Mouse (Mus musculus) kidney, embryonic 14.5 days (tissue): ENCODE data around the gene Smarca4. TPM values are rescaled to one million over a fixed set of nuclear protein-coding genes. Genes with fewer than 3 reads are reported as not detected.

Experiments used
- ATAC-seq: fragments of 200-750 bp; cut with Nextera tagmentation; 2 replicates; pipeline ENCODE4 v1.8.0; 2017; ENCODE audit warnings: moderate number of reproducible peaks, mild to moderate bottlenecking, moderate TSS enrichment, moderate library complexity; ENCODE audit not compliant: low FRiP score, low TSS enrichment
- H3K27ac ChIP-seq: fragments of 300-500 bp; sonication (generic); 2 replicates; pipeline ENCODE4 v1.5.1; 2014; ENCODE audit warnings: low read depth, mild to moderate bottlenecking, low read length, moderate library complexity, mixed read lengths
- H3K27me3 ChIP-seq: fragments of 300-500 bp; sonication (generic); 2 replicates; pipeline ENCODE4 v1.6.1; 2014; ENCODE audit warnings: mild to moderate bottlenecking, low read length; ENCODE audit not compliant: control insufficient read depth, insufficient read depth
- H3K36me3 ChIP-seq: fragments of 300-500 bp; sonication (generic); 2 replicates; pipeline ENCODE4 v1.6.1; 2014; ENCODE audit warnings: low read length, mixed read lengths; ENCODE audit not compliant: control insufficient read depth, insufficient read depth
- H3K4me1 ChIP-seq: fragments of 300-500 bp; sonication (generic); 2 replicates; pipeline ENCODE4 v1.6.1; 2014; ENCODE audit warnings: low read length, mixed read lengths; ENCODE audit not compliant: control insufficient read depth, insufficient read depth
- H3K4me2 ChIP-seq: fragments of 300-500 bp; sonication (generic); replicated peaks from 2 replicates; pipeline ENCODE4 v1.6.1; 2014; ENCODE audit warnings: low read depth, mild to moderate bottlenecking, low read length
- H3K4me3 ChIP-seq: fragments of 300-500 bp; sonication (generic); 2 replicates; pipeline ENCODE4 v1.5.1; 2014; ENCODE audit warnings: mild to moderate bottlenecking, low read length
- H3K9ac ChIP-seq: fragments of 300-500 bp; sonication (generic); 2 replicates; pipeline ENCODE4 v1.6.1; 2014; ENCODE audit warnings: low read depth, mild to moderate bottlenecking, low read length, moderate library complexity
- H3K9me3 ChIP-seq: fragments of 300-500 bp; sonication (generic); 2 replicates; pipeline ENCODE4 v1.6.1; 2016; ENCODE audit warnings: low read length; ENCODE audit not compliant: control insufficient read depth
- WGBS: fragments of 180-500 bp; shearing (Covaris S2); extraction: QIAGEN DNeasy Blood & Tissue Kit; methylation state at CpG from one replicate; pipeline ENCODE4 v1.1.7; 2014; 5-methylcytosine and 5-hydroxymethylcytosine counted together
- polyA plus RNA-seq: library from polyadenylated mRNA; unstranded; fragments of >200 nt; fragmentation: Nextera tagmentation; extraction: Ambion mirVana; gene quantifications from 2 replicates; pipeline ENCODE4 v1.2.1, GENCODE M21; 2014

The Smarca4 gene
- polyA plus RNA-seq, 1 experiment from 2014 or later: 125 TPM

DNA sequence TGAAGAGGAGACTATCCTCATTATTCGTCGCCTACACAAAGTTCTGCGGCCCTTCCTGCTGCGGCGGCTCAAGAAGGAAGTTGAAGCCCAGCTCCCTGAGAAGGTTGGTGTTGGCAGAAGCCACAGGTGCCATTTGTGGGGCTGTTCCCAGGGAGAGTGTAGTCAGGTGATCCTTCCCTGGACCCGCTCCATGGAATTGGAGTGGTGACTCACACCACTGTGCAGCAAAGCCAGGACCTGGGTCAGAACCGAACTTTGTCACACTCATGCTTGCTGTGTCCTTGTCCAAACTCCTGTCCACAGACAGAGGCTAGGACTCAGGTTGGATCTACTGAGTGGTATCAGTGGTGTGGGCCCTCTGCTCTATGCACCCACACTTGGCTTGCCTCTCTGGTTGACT lies 53.0 kb downstream of the Smarca4 start:
- Histone ChIP-seq H3K27ac (no peak overlapping the region), H3K9me3 (no peaks in the 10 kb centered on the region), H3K27me3 (no peaks in the 10 kb centered on the region), H3K4me2 (no peak overlapping the region), H3K4me3 (no peak overlapping the region), H3K9ac (no peak overlapping the region), H3K36me3 (peaks cover 100% of the 10 kb centered on the region), H3K4me1 (no peaks in the 10 kb centered on the region)
- WGBS: 97% methylated on average over 7 of the region's 7 CpGs
- ATAC-seq: no peak

DNA sequence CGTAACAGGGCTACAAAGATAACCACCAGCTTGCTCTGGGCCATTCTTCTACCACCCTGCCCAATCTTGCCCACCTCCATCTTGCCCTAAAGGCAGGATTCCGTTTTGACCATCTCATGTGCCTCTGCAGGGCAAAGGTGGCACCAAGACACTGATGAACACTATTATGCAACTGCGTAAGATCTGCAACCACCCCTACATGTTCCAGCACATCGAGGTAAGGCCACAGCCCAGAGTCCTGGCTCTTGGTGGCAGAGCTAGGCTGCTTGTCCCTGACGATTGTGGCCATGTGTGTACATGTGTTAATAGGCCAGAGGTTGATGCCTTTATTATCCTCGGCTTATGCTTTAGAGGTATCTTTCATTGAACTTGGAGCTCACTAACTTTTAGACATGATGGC lies 54.4 kb downstream of the Smarca4 start:
- Histone ChIP-seq H3K4me1 (no peaks in the 10 kb centered on the region), H3K4me2 (no peak overlapping the region), H3K27me3 (no peaks in the 10 kb centered on the region), H3K9ac (no peak overlapping the region), H3K27ac (no peak overlapping the region), H3K9me3 (no peaks in the 10 kb centered on the region), H3K4me3 (no peak overlapping the region), H3K36me3 (peaks cover 100% of the 10 kb centered on the region)
- no peak for ATAC-seq
- WGBS: 92% methylated on average over 6 of the region's 6 CpGs

DNA sequence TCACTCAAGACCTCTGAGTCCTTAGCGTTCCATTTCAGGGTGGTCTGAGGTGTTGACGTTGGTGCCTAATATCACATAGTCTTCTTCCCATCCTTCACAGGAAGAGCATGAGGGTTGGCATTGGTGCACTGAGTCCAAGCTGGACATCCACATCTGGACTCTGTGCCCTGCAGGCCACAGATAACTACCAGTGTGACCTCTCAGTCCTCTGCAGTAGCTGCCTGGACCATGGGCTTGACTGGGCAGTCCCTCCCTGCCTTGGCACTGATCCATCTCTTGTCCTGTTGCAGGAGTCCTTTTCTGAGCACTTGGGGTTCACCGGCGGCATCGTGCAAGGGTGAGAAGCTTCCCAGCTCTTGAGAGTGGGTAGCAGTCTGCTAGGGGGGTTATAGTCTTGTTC lies 55.8 kb downstream of the Smarca4 start:
- H3K9me3 ChIP-seq: no peaks in the 10 kb centered on the region
- H3K9ac ChIP-seq: no peak overlapping the region
- H3K4me3 ChIP-seq: no peak overlapping the region
- no peaks in the 10 kb centered on the region for H3K4me1 ChIP-seq
- no peak for ATAC-seq
- H3K4me2 ChIP-seq: no peak overlapping the region
- WGBS: 94% methylated on average over 5 of the region's 5 CpGs
- H3K36me3 ChIP-seq: peaks cover 100% of the 10 kb centered on the region
- no peak overlapping the region for H3K27ac ChIP-seq
- H3K27me3 ChIP-seq: no peaks in the 10 kb centered on the region

DNA sequence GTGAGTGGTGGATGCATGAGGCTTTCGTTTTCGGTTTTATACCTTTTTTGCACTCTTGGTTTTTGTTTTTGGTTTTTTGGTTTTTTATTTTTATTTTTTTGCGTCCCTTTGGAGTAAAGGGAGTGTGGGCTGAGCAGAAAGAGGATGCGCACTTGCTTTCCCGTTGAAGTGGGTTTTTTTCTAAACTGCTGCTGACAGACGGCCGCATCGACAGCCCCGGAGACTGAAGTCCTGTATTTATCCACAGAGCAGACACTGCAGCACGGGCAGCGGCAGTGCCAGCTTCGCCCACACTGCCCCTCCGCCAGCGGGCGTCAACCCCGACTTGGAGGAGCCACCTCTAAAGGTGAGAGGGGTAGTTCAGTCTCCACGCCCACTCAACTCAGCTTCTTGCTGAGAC lies 61.7 kb downstream of the Smarca4 start:
- no peak for ATAC-seq
- no peak overlapping the region for H3K4me3 ChIP-seq
- H3K36me3 ChIP-seq: peaks cover 93% of the 10 kb centered on the region
- no peaks in the 10 kb centered on the region for H3K4me1 ChIP-seq
- no peaks in the 10 kb centered on the region for H3K9me3 ChIP-seq
- H3K27me3 ChIP-seq: no peaks in the 10 kb centered on the region
- no peak overlapping the region for H3K4me2 ChIP-seq
- no peak overlapping the region for H3K9ac ChIP-seq
- H3K27ac ChIP-seq: no peak overlapping the region
- 95% methylated on average over 17 of the region's 17 CpGs for WGBS

DNA sequence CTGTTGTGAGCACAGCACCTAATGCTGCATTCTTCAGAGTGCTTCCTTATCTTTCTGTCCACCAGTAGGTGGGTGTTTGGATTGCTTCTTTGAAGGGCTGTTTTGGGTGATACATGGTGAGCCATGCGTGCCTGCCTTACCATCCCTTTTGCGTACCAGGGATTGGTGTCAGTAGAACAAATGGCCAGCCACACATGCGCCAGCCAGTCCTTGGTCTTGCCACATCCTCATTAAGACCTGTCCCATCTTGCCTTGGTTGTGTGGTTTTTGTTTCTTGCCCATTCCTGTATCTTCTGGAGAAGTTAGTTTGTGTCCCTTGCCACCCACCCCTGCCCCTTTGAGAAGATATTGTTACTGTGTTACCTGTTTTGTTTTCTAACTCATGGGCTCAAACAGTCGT lies 64.5 kb downstream of the Smarca4 start:
- 92% methylated on average over 4 of the region's 4 CpGs for WGBS
- Histone ChIP-seq H3K9ac (no peak overlapping the region), H3K27ac (no peak overlapping the region), H3K27me3 (no peaks in the 10 kb centered on the region), H3K9me3 (no peaks in the 10 kb centered on the region), H3K36me3 (peaks cover 93% of the 10 kb centered on the region), H3K4me3 (no peak overlapping the region), H3K4me2 (no peak overlapping the region), H3K4me1 (no peaks in the 10 kb centered on the region)
- ATAC-seq: no peak

DNA sequence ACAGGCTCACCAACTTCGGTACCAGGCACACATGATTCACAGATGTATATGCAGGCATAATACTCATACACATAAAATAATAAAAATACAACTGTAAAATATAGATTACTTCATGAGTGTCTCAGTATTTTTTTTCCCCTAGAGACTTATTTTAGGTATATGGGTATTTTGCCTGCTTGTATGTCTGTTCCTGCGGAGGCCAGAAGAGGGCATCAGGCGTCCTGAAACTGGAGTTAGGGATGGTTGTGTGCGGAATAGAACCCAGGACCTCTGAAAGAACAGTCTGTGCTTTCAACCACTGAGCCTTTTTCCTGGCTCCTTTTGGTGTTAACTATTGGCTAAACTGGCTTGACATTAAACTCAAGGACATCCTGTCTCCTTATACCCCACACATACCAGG lies 66.9 kb downstream of the Smarca4 start:
- no peaks in the 10 kb centered on the region for H3K27me3 ChIP-seq
- H3K27ac ChIP-seq: no peak overlapping the region
- WGBS: 87% methylated on average over 4 of the region's 4 CpGs
- ATAC-seq: no peak
- H3K9me3 ChIP-seq: no peaks in the 10 kb centered on the region
- no peak overlapping the region for H3K9ac ChIP-seq
- H3K4me3 ChIP-seq: no peak overlapping the region
- H3K4me1 ChIP-seq: no peaks in the 10 kb centered on the region
- no peak overlapping the region for H3K4me2 ChIP-seq
- peaks cover 93% of the 10 kb centered on the region for H3K36me3 ChIP-seq

DNA sequence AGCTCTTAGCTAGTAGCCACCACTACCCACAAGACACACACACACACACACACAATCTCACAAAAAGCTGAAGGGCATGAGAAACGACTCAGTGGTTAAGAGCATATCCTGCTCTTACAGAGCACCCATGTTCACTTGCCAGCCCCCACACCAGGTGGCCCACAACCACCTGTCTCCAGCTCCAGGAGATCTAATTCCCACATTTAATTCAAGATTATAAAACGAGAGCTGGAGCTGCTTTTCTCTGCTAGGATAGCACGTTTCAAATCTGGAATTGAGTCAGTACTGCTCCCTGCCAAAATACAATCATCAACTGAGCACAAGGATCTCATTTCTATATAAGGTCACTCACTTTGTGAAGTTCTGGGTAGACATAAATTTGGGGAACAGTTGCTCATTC lies 67.9 kb downstream of the Smarca4 start:
- no peaks in the 10 kb centered on the region for H3K9me3 ChIP-seq
- H3K4me2 ChIP-seq: no peak overlapping the region
- no peak overlapping the region for H3K4me3 ChIP-seq
- peaks cover 93% of the 10 kb centered on the region for H3K36me3 ChIP-seq
- H3K27ac ChIP-seq: no peak overlapping the region
- no peak overlapping the region for H3K9ac ChIP-seq
- H3K4me1 ChIP-seq: no peaks in the 10 kb centered on the region
- H3K27me3 ChIP-seq: no peaks in the 10 kb centered on the region
- ATAC-seq: no peak
- WGBS: 81% methylated on average over 3 of the region's 3 CpGs

DNA sequence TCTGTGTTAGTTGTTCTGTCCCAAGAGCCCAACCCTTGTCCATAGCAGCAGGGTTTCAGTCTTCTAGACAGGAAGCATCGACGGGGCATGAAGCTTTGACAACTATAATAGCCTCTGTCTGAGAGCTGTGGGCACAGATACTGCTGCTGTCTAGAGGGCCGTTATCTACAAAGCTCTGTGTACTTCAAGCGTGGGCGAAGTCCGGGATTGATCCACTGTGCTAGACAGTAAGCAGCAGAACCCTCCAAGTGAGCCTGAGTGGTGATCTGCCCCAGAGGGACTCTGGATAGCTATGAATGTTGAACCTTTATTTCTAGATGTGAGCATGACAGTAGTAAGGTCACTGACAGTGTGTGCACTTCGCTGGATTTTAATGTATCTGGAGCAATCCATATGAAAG lies 72.6 kb downstream of the Smarca4 start:
- H3K36me3 ChIP-seq: peaks cover 93% of the 10 kb centered on the region
- no peak overlapping the region for H3K4me2 ChIP-seq
- ATAC-seq: no peak
- H3K27me3 ChIP-seq: no peaks in the 10 kb centered on the region
- H3K9me3 ChIP-seq: no peaks in the 10 kb centered on the region
- no peak overlapping the region for H3K9ac ChIP-seq
- no peaks in the 10 kb centered on the region for H3K4me1 ChIP-seq
- no peak overlapping the region for H3K27ac ChIP-seq
- WGBS: 92% methylated on average over 7 of the region's 7 CpGs
- H3K4me3 ChIP-seq: no peak overlapping the region

DNA sequence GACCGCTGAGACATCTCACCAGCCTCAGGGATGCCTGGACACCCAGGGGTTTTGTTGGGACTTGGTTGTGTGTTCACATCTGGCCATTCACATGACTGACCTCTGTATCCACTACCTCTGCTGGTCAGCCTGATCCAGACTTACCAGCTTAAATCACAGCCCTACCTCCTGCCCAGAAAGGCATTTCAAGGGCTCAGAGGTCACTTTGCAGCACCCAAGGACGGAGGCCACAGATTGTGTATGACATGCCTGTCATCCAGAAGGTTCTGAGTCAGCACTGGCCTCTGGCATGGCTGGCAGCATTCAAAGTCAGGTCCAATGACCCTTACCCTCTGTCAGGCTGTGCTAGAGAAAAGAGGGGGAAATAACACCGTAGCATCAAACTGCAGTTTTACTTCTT lies 74.1 kb downstream of the Smarca4 start:
- peaks cover 92% of the 10 kb centered on the region for H3K36me3 ChIP-seq
- H3K4me1 ChIP-seq: no peaks in the 10 kb centered on the region
- no peak overlapping the region for H3K4me2 ChIP-seq
- WGBS: 88% methylated on average over 3 of the region's 3 CpGs
- ATAC-seq: no peak
- H3K27me3 ChIP-seq: no peaks in the 10 kb centered on the region
- H3K27ac ChIP-seq: no peak overlapping the region
- H3K9me3 ChIP-seq: no peaks in the 10 kb centered on the region
- H3K9ac ChIP-seq: no peak overlapping the region
- H3K4me3 ChIP-seq: no peak overlapping the region

DNA sequence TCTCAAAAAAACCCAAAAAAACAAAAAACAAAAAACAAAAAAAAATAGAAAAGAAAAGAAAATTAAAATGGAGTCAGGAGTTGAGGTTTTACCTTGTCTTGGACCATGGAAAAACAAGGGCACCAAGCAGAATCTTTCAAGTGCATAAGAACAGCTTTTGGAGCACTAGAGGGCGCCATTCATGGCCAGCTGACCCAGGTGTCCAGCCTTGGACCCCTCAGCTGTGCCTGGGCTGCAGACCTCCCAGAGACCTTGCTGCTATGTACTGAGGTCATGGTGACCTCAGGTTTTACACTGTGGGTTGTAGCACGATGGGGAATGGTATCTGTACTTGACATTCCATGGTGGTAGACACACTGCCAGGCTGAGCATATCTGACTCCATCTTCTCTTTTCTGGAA lies 75.9 kb downstream of the Smarca4 start:
- Histone ChIP-seq H3K4me2 (no peak overlapping the region), H3K4me3 (no peak overlapping the region), H3K9me3 (no peaks in the 10 kb centered on the region), H3K27ac (no peak overlapping the region), H3K9ac (no peak overlapping the region), H3K27me3 (no peaks in the 10 kb centered on the region), H3K4me1 (no peaks in the 10 kb centered on the region), H3K36me3 (peaks cover 88% of the 10 kb centered on the region)
- WGBS: 60% methylated on average over 2 of the region's 2 CpGs
- ATAC-seq: peak; percentile 39; the same call in 1 of the 2 replicates
